Mouse (Mus musculus) embryonic facial prominence, embryonic 11.5 days (tissue): ENCODE results near the gene Utrn. TPM values are rescaled to one million over a fixed set of nuclear protein-coding genes. Genes with fewer than 3 reads are reported as not detected.
A peak's percentile ranks its signal among the peaks of the same experiment; 100 is the strongest.

Experiments
- ATAC-seq: fragments of 200-750 bp; cut with Nextera tagmentation; replicated peaks from 2 replicates; pipeline ENCODE4 v1.8.0; 2017; ENCODE audit warnings: low read depth; ENCODE audit not compliant: insufficient number of reproducible peaks, low FRiP score, low TSS enrichment
- DNase-seq: peaks from one replicate; pipeline ENCODE4 v3.0.0-alpha.2; 2015; ENCODE audit warnings: low spot score
- H3K27ac ChIP-seq: fragments of 300-500 bp; sonication (generic); replicated peaks from 2 replicates; pipeline ENCODE4 v1.5.1; 2014; ENCODE audit warnings: mild to moderate bottlenecking, low read depth, low read length, control low read depth
- H3K27me3 ChIP-seq: fragments of 300-500 bp; sonication (generic); 2 replicates; pipeline ENCODE4 v1.6.1; 2014; ENCODE audit warnings: mild to moderate bottlenecking, low read length, moderate library complexity, mixed read lengths; ENCODE audit not compliant: control insufficient read depth, insufficient read depth
- H3K36me3 ChIP-seq: fragments of 300-500 bp; sonication (generic); replicated peaks from 2 replicates; pipeline ENCODE4 v1.6.1; 2014; ENCODE audit warnings: low read depth, mild to moderate bottlenecking, low read length, moderate library complexity, mixed read lengths; ENCODE audit not compliant: control insufficient read depth, insufficient read depth
- H3K4me1 ChIP-seq: fragments of 300-500 bp; sonication (generic); 2 replicates; pipeline ENCODE4 v1.6.1; 2014; ENCODE audit warnings: low read length, mixed read lengths; ENCODE audit not compliant: control insufficient read depth, insufficient read depth
- H3K4me2 ChIP-seq: fragments of 300-500 bp; sonication (generic); 2 replicates; pipeline ENCODE4 v1.6.1; 2014; ENCODE audit warnings: low read depth, mild to moderate bottlenecking, control low read depth, low read length, moderate library complexity
- H3K4me3 ChIP-seq: fragments of 300-500 bp; sonication (generic); 2 replicates; pipeline ENCODE4 v1.5.1; 2014; ENCODE audit warnings: low read depth, low read length, control low read depth
- H3K9ac ChIP-seq: fragments of 300-500 bp; sonication (generic); replicated peaks from 2 replicates; pipeline ENCODE4 v1.6.1; 2014; ENCODE audit warnings: mild to moderate bottlenecking, control low read depth, low read length
- H3K9me3 ChIP-seq: fragments of 300-500 bp; sonication (generic); replicated peaks from 2 replicates; pipeline ENCODE4 v1.6.1; 2016; ENCODE audit warnings: mild to moderate bottlenecking, low read length, inconsistent platforms, mixed read lengths; ENCODE audit not compliant: control insufficient read depth
- WGBS: fragments of 180-500 bp; shearing (Covaris S2); extraction: QIAGEN DNeasy Blood & Tissue Kit; methylation state at CpG from one replicate; pipeline ENCODE4 v1.1.7; 2014; 5-methylcytosine and 5-hydroxymethylcytosine counted together
- polyA plus RNA-seq: library from polyadenylated mRNA; unstranded; fragments of >200 nt; fragmentation: Nextera tagmentation; extraction: Ambion mirVana; gene quantifications from 2 replicates; pipeline ENCODE4 v1.2.1, GENCODE M21; 2014

Utrn gene
- polyA plus RNA-seq, 1 experiment from 2014 or later, result 47.4 TPM

GRCm38 (mm10) chr10:12813881-12814280 is 55.3 kb downstream of the Utrn start:
- H3K4me2 ChIP-seq, result no peak overlapping the region
- 91% methylated on average over 4 of the region's 4 CpGs for WGBS
- H3K27me3 ChIP-seq, result no peaks in the 10 kb centered on the region
- peaks cover 2% of the 10 kb centered on the region; the same call in 1 of the 2 replicates for H3K4me1 ChIP-seq
- DNase-seq, result no peak
- H3K27ac ChIP-seq, result no peak overlapping the region
- no peak overlapping the region for H3K4me3 ChIP-seq
- no peak overlapping the region for H3K9ac ChIP-seq
- H3K36me3 ChIP-seq, result no peaks in the 10 kb centered on the region
- no peaks in the 10 kb centered on the region for H3K9me3 ChIP-seq
- ATAC-seq, result no peak

- H3K4me3 ChIP-seq, result no peak overlapping the region
These were observed 55.9 kb downstream of the Utrn start for GRCm38 (mm10) chr10:12813211-12813811.

GRCm38 (mm10) chr10:12812680-12813079 is 56.5 kb downstream of the Utrn start:
- WGBS, result 68% methylated on average over 5 of the region's 5 CpGs
- Histone ChIP-seq H3K9me3 (no peaks in the 10 kb centered on the region), H3K9ac (no peak overlapping the region), H3K4me3 (no peak overlapping the region), H3K4me2 (no peak overlapping the region; the same call in 1 of the 2 replicates), H3K4me1 (peaks cover 2% of the 10 kb centered on the region; the same call in 1 of the 2 replicates), H3K27ac (no peak overlapping the region), H3K36me3 (no peaks in the 10 kb centered on the region), H3K27me3 (no peaks in the 10 kb centered on the region)
- ATAC-seq (no peak), DNase-seq (no peak)

More at GRCm38 (mm10) chr10:12813211-12813811, 55.9 kb downstream of the Utrn start:
- peaks cover 2% of the 10 kb centered on the region; the same call in 1 of the 2 replicates for H3K4me1 ChIP-seq
- no peak overlapping the region for H3K9ac ChIP-seq
- no peaks in the 10 kb centered on the region for H3K9me3 ChIP-seq
- DNase-seq (no peak), ATAC-seq (no peak)
- no peak overlapping the region for H3K4me2 ChIP-seq
- H3K36me3 ChIP-seq, result no peaks in the 10 kb centered on the region
- no peaks in the 10 kb centered on the region for H3K27me3 ChIP-seq
- H3K27ac ChIP-seq, result no peak overlapping the region
- WGBS, result 81% methylated on average over 12 of the region's 12 CpGs

DNA sequence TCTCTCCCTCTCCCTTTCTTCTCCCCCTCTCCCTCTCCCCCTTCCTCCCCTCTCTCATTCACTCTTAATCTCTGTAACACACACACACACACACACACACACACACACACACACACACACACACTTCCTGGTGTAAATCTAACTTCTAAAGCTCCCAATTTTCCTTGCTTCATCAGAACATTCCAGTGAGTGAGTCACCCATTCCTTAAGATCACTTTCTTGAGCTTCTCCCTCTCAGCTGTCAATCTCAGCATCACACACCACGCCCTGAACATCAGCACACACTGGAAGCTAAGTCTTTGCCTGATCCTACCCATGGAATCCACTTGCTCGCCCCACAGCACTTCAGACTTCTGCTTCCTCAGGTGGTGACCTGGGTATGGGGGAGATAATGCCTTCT is 58.3 kb downstream of the Utrn start:
- H3K9ac ChIP-seq, result no peak overlapping the region
- no peaks in the 10 kb centered on the region for H3K27me3 ChIP-seq
- H3K36me3 ChIP-seq, result no peaks in the 10 kb centered on the region
- ATAC-seq, result no peak
- peaks cover 2% of the 10 kb centered on the region; the same call in 1 of the 2 replicates for H3K4me1 ChIP-seq
- H3K9me3 ChIP-seq, result no peaks in the 10 kb centered on the region
- no peak for DNase-seq
- H3K4me3 ChIP-seq, result no peak overlapping the region
- H3K27ac ChIP-seq, result no peak overlapping the region
- WGBS, result 78% methylated on average over 2 of the region's 2 CpGs
- H3K4me2 ChIP-seq, result no peak overlapping the region

DNA sequence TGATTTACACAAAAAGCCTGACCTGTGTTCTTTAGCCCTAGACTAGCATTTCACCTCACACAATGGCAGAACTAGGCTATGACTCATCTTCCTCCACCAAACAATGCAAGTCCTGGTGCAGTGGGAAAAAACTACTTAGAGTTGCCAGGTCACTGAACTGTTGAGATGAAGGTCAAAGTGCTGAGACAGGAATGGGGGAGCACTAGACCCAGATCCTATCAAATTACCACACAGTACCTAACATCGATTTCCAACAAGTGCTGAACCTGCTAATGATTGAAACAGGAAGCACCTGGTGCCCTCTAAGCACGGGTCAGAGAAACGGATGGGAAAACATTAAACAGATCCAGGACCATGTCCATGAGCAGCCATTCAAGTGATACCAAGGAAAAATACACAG is 59.5 kb downstream of the Utrn start:
- Histone ChIP-seq H3K27ac (no peak overlapping the region), H3K4me2 (no peak overlapping the region), H3K4me1 (peaks cover 2% of the 10 kb centered on the region; the same call in 1 of the 2 replicates), H3K4me3 (no peak overlapping the region), H3K36me3 (no peaks in the 10 kb centered on the region), H3K9ac (no peak overlapping the region), H3K9me3 (no peaks in the 10 kb centered on the region), H3K27me3 (no peaks in the 10 kb centered on the region)
- no peak for ATAC-seq
- 32% methylated on average over 3 of the region's 3 CpGs for WGBS
- peak; percentile 43 for DNase-seq

- Histone ChIP-seq H3K9ac (no peak overlapping the region), H3K4me3 (no peak overlapping the region), H3K9me3 (no peaks in the 10 kb centered on the region), H3K36me3 (no peaks in the 10 kb centered on the region), H3K27me3 (no peaks in the 10 kb centered on the region), H3K4me1 (peaks cover 2% of the 10 kb centered on the region; the same call in 1 of the 2 replicates), H3K27ac (no peak overlapping the region), H3K4me2 (no peak overlapping the region)
- peak; percentile 50; the same call in 1 of the 2 replicates for ATAC-seq
- 68% methylated on average over 4 of the region's 4 CpGs for WGBS
- peak; percentile 42 for DNase-seq
These were observed 60.7 kb downstream of the Utrn start for GRCm38 (mm10) chr10:12808467-12808866.

- 90% methylated on average over 9 of the region's 9 CpGs for WGBS
These were observed 61.5 kb downstream of the Utrn start for GRCm38 (mm10) chr10:12807706-12808105.

GRCm38 (mm10) chr10:12805826-12806225 is 63.3 kb downstream of the Utrn start:
- WGBS, result 82% methylated on average over 2 of the region's 2 CpGs
- Histone ChIP-seq H3K9ac (no peak overlapping the region), H3K27ac (no peak overlapping the region), H3K4me1 (peaks cover 2% of the 10 kb centered on the region; the same call in 1 of the 2 replicates), H3K9me3 (no peaks in the 10 kb centered on the region), H3K36me3 (no peaks in the 10 kb centered on the region), H3K4me2 (no peak overlapping the region), H3K4me3 (no peak overlapping the region), H3K27me3 (no peaks in the 10 kb centered on the region)
- DNase-seq (no peak), ATAC-seq (no peak)

More at GRCm38 (mm10) chr10:12807706-12808105, 61.5 kb downstream of the Utrn start:
- DNase-seq (no peak), ATAC-seq (no peak)
- Histone ChIP-seq H3K36me3 (no peaks in the 10 kb centered on the region), H3K27ac (no peak overlapping the region), H3K27me3 (no peaks in the 10 kb centered on the region), H3K4me3 (no peak overlapping the region), H3K9ac (no peak overlapping the region), H3K4me1 (peaks cover 2% of the 10 kb centered on the region; the same call in 1 of the 2 replicates), H3K9me3 (no peaks in the 10 kb centered on the region), H3K4me2 (no peak overlapping the region)
